Mouse (Mus musculus) small intestine, adult 2 months (tissue): ENCODE data around the gene Cenpf.

Experiments
- CTCF ChIP-seq: fragments of 200-500 bp; IDR thresholded peaks from 2 replicates; pipeline ENCODE4 v1.5.1; 2012; ENCODE audit warnings: low read depth, mild to moderate bottlenecking, control low read depth, inconsistent platforms, low read length, moderate library complexity, mixed read lengths; ENCODE audit not compliant: insufficient replicate concordance, insufficient read length; ENCODE audit errors: extremely low read depth
- POLR2A ChIP-seq: fragments of 200-500 bp; IDR thresholded peaks from 2 replicates; pipeline ENCODE4 v1.6.1; 2012; ENCODE audit warnings: low read depth, mild to moderate bottlenecking, control low read depth, inconsistent platforms, low read length, moderate library complexity

- TF ChIP-seq POLR2A (no peak), CTCF (no peak)
Measured at GRCm38 (mm10) chr1:189727884-189728783, 40.2 kb upstream of the Cenpf start, which contains the start of gene Ptpn14.
